Mouse (Mus musculus) liver, embryonic 13.5 days (tissue): ENCODE measurements around the gene Sptbn4. TPM values are rescaled to one million over a fixed set of nuclear protein-coding genes. Genes with fewer than 3 reads are reported as not detected.

ENCODE experiments used
- polyA plus RNA-seq: library from polyadenylated mRNA; unstranded; fragments of >200 nt; fragmentation: Nextera tagmentation; extraction: Ambion mirVana; gene quantifications from 2 replicates; pipeline ENCODE4 v1.2.1, GENCODE M21; 2015

Gene Sptbn4
- polyA plus RNA-seq, 1 experiment from 2014 or later, result 0.10 TPM

Other genes with a start within 250 kb of the Sptbn4 start
- gene Itpkc, start 219.0 kb downstream of the Sptbn4 start, polyA plus RNA-seq, result 1.4 and 1.9 TPM in 2 replicates
- gene Coq8b, start 214.7 kb downstream of the Sptbn4 start, polyA plus RNA-seq, result 15.1 and 17.7 TPM in 2 replicates
- 1.7 TPM in 2 replicates for gene Numbl, start 189.3 kb downstream of the Sptbn4 start, polyA plus RNA-seq
- gene Ltbp4, start 110.0 kb downstream of the Sptbn4 start, polyA plus RNA-seq, result 3.6 and 3.9 TPM in 2 replicates
- 23.1 and 25.0 TPM in 2 replicates for gene Shkbp1, start 91.7 kb downstream of the Sptbn4 start, polyA plus RNA-seq
- gene Gm20479, start 90.3 kb downstream of the Sptbn4 start, polyA plus RNA-seq, result 0.50 TPM in 1 of 2 replicates, not detected in the other
- gene Blvrb, start 292 bp upstream of the Sptbn4 start, polyA plus RNA-seq, result 831 and 956 TPM in 2 replicates
- gene Sertad3, start 26.1 kb upstream of the Sptbn4 start, polyA plus RNA-seq, result 31.4 and 31.7 TPM in 2 replicates
- gene Sertad1, start 39.2 kb upstream of the Sptbn4 start, polyA plus RNA-seq, result 20.7 and 21.7 TPM in 2 replicates
- gene Prx, start 51.6 kb upstream of the Sptbn4 start, polyA plus RNA-seq, result 0.78 and 0.88 TPM in 2 replicates
- 0.08 and 0.12 TPM in 2 replicates for gene Hipk4, start 75.6 kb upstream of the Sptbn4 start, polyA plus RNA-seq
- gene Pld3, start 105.5 kb upstream of the Sptbn4 start, polyA plus RNA-seq, result 53.8 and 58.5 TPM in 2 replicates
- gene 2310022A10Rik, start 105.5 kb upstream of the Sptbn4 start, polyA plus RNA-seq, result 19.7 and 22.8 TPM in 2 replicates
- 29.6 and 32.3 TPM in 2 replicates for gene Akt2, start 143.9 kb upstream of the Sptbn4 start, polyA plus RNA-seq
- 0.05 TPM in 1 of 2 replicates, not detected in the other for gene Ttc9b, start 206.2 kb upstream of the Sptbn4 start, polyA plus RNA-seq
- 1.3 and 1.8 TPM in 2 replicates for gene Map3k10, start 226.9 kb upstream of the Sptbn4 start, polyA plus RNA-seq
- gene Zfp607b, start 241.7 kb upstream of the Sptbn4 start, polyA plus RNA-seq, result 0.35 and 0.83 TPM in 2 replicates